Mouse (Mus musculus) central nervous system, embryonic 11.5 days (tissue): ENCODE data around the gene Tmem165. TPM values are rescaled to one million over a fixed set of nuclear protein-coding genes. Genes with fewer than 3 reads are reported as not detected.

Experiments used
- polyA plus RNA-seq: library from polyadenylated mRNA; depleted of rRNA; stranded (reverse); fragments of >200 nt; gene quantifications from 2 replicates; pipeline ENCODE4 v1.2.3, GENCODE M21; 2012; rRNA removed

The Tmem165 gene
- 107 and 130 TPM in 2 replicates for polyA plus RNA-seq

DNA sequence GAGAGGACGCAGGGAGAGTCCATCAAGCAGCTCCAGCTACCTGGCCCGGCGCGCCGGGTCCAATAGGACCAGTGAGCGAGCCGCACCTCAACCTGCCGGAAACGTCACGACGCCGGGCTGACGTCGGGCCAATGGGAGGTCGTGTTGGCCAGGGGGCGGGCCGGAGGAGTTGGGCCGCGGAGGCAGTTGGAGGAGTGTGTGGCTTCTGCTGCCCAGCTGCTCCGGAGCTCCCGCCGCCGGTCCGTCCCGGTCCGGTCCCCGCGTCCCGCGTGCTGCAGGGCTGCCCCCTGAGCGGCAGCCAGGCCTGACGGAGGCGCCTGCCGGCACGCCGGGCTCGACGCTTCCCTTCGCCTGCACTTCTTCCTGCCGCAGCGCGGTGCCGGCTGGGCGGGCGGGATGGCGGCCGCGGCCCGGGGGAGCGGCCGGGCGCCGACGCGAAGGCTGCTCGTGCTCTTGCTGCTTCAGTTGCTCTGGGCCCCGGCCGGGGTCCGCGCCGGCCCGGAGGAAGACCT, at the start of gene Tmem165:
Gene Tmem165 (plus strand): TSS at position 131 of the 512 bp plus-strand sequence.

DNA sequence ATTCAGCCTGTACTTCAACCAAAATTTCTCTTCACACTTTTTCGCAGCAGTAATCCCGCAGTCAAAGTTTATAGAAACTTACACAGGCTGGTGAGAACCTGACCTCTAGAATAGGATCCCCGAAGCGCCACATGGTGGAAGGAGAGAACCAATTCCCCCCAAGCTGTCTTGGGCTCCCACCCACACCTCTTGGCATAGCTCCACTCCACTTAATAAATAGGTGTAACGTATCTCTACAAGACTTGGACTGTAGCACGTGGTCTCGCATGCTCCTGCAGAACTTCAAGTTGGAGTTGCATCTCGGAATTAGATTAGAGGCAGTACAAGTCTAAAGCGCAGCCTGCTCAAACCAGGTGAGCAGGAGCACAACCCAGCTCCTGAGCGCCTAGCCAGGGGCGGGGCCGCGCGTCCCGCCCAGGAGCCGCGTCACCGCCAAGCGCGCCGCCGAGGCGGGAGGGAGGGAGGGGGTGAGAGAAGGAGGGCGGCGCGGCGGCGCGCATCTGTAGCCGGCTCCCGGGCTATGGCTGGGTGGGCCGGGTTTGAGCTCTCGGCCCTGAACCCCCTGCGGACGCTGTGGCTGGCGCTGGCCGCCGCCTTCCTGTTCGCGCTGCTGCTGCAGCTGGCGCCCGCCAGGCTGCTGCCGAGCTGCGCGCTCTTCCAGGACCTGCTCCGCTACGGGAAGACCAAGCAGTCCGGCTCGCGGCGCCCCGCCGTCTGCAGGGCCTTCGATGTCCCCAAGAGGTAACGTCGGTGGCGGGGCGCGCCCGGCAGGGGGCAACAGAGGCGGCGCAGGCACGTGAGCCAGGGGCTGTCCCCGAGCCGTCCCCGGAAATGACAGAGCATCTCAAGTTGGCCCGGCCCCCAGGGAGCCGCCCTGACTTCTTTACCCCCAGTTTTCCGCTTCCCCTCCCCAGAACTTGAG, 43.6 kb upstream of the Tmem165 start, which contains the start of gene Srd5a3:
Gene Srd5a3 (plus strand): TSS at position 464 of the 922 bp plus-strand sequence.

Other genes starting within 250 kb of the Tmem165 start
- 18.0 and 20.4 TPM in 2 replicates for gene Kdr, start 205.4 kb upstream of the Tmem165 start, polyA plus RNA-seq
- 16.6 and 33.5 TPM in 2 replicates for gene Srd5a3, start 43.6 kb upstream of the Tmem165 start, polyA plus RNA-seq
- 5.2 and 11.1 TPM in 2 replicates for gene Clock, start 120.9 kb downstream of the Tmem165 start, polyA plus RNA-seq
- gene Pdcl2, start 147.3 kb downstream of the Tmem165 start, polyA plus RNA-seq, result not detected in 2 replicates
- 0.06 and 0.12 TPM in 2 replicates for gene Nmu, start 179.9 kb downstream of the Tmem165 start, polyA plus RNA-seq